Comparison of ENCODE assay signal across 25 mouse cellular contexts in the genomic region with DNA sequence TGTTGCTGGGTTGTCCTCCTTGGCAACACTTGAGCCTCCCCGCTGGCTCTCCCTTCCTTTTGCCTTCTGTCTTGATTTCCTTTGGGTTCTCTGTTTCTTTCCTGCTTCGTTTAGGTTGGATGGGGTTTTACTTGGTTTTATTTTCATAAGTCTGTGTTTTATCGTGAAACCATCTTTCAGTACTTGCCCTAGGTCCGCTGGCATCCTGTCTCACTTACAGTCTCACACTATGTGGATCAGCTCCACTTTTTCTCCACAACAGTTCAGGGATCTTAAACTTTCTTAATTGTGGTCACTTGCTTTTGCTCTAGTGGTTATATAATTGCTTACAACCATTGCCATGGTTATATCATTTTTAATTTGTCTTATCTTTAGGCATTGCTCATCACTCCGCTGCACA.
"Had no signal": no experiment of that assay in that cellular context is flagged by ENCODE, and none has a peak within 500 bp of the region (broad histone marks: within the 10 kb centered on the region; RNA-seq: fewer than 3 reads in every experiment).

No protein-coding gene starts in this region.

- H3K9me3 ChIP-seq: heart, embryonic 10.5 days; hindbrain, embryonic 10.5 days; hindbrain, embryonic 12.5 days; intestine, embryonic 15.5 days; limb, embryonic 10.5 days; limb, embryonic 12.5 days; liver, embryonic 13.5 days had no signal

- DNase-seq: gastrocnemius, adult 2 months; gastrocnemius, postnatal 10 days; gastrocnemius, postnatal 25 days; heart, postnatal 10 days; heart, postnatal 4 days; kidney, adult 18-20 months; kidney, adult 8-10 months; kidney, postnatal 10 days; kidney, postnatal 25 days; kidney, postnatal 4 days; liver; liver, embryonic 13.5 days had no signal

- ATAC-seq: hindbrain, embryonic 16.5 days; inflammation-experienced regulatory T-cells, adult 6 months; intestine, embryonic 15.5 days; intestine, postnatal 0 days had no signal

- H3K27ac ChIP-seq: gastrocnemius, adult 2 months; heart, embryonic 10.5 days; hindbrain, embryonic 10.5 days; hindbrain, embryonic 12.5 days; hindbrain, embryonic 14.5 days; intestine, embryonic 15.5 days; layer of hippocampus, adult 2 months; left cerebral cortex, adult 2 months; limb, embryonic 10.5 days; limb, embryonic 12.5 days; liver, embryonic 13.5 days had no signal

- H3K9ac ChIP-seq: hindbrain, embryonic 12.5 days; hindbrain, embryonic 14.5 days; intestine, embryonic 15.5 days; limb, embryonic 12.5 days; liver, embryonic 13.5 days had no signal

- H3K4me3 ChIP-seq: gastrocnemius, adult 2 months; heart, embryonic 10.5 days; hindbrain, embryonic 10.5 days; hindbrain, embryonic 12.5 days; intestine, embryonic 15.5 days; layer of hippocampus, adult 2 months; left cerebral cortex, adult 2 months; limb, embryonic 10.5 days; limb, embryonic 12.5 days; liver, embryonic 13.5 days had no signal

- H3K27me3 ChIP-seq: hindbrain, embryonic 12.5 days; intestine, embryonic 15.5 days; limb, embryonic 12.5 days; liver, embryonic 13.5 days had no signal

- H3K4me2 ChIP-seq: hindbrain, embryonic 12.5 days; hindbrain, embryonic 14.5 days; intestine, embryonic 15.5 days; limb, embryonic 12.5 days; liver, embryonic 11.5 days; liver, embryonic 13.5 days had no signal

- H3K36me3 ChIP-seq: heart, embryonic 10.5 days; hindbrain, embryonic 10.5 days; hindbrain, embryonic 12.5 days; intestine, embryonic 15.5 days; limb, embryonic 12.5 days; liver, embryonic 13.5 days had no signal
